Mouse (Mus musculus) embryonic facial prominence, embryonic 12.5 days (tissue): ENCODE measurements around the gene Olfr419. TPM values are rescaled to one million over a fixed set of nuclear protein-coding genes. Genes with fewer than 3 reads are reported as not detected.

ENCODE experiments used
- ATAC-seq: fragments of 200-750 bp; cut with Nextera tagmentation; 2 replicates; pipeline ENCODE4 v1.8.0; 2017; ENCODE audit not compliant: insufficient number of reproducible peaks, insufficient read depth, low FRiP score, low TSS enrichment
- H3K27ac ChIP-seq: fragments of 300-500 bp; sonication (generic); 2 replicates; pipeline ENCODE4 v1.5.1; 2016; ENCODE audit warnings: mild to moderate bottlenecking
- H3K27me3 ChIP-seq: fragments of 300-500 bp; sonication (generic); 2 replicates; pipeline ENCODE4 v1.6.1; 2016; ENCODE audit warnings: mild to moderate bottlenecking, moderate library complexity
- H3K36me3 ChIP-seq: fragments of 300-500 bp; sonication (generic); 2 replicates; pipeline ENCODE4 v1.6.1; 2016; ENCODE audit warnings: mild to moderate bottlenecking
- H3K4me1 ChIP-seq: fragments of 300-500 bp; sonication (generic); 2 replicates; pipeline ENCODE4 v1.6.1; 2016
- H3K4me2 ChIP-seq: fragments of 300-500 bp; sonication (generic); replicated peaks from 2 replicates; pipeline ENCODE4 v1.6.1; 2016; ENCODE audit warnings: mild to moderate bottlenecking, moderate library complexity
- H3K4me3 ChIP-seq: fragments of 300-500 bp; sonication (generic); 2 replicates; pipeline ENCODE4 v1.5.1; 2016; ENCODE audit warnings: mild to moderate bottlenecking
- H3K9ac ChIP-seq: fragments of 300-500 bp; sonication (generic); 2 replicates; pipeline ENCODE4 v1.6.1; 2016; ENCODE audit warnings: mild to moderate bottlenecking, moderate library complexity
- H3K9me3 ChIP-seq: fragments of 300-500 bp; sonication (generic); 2 replicates; pipeline ENCODE4 v1.6.1; 2016; ENCODE audit warnings: mild to moderate bottlenecking, moderate library complexity
- WGBS: fragments of 180-500 bp; shearing (Covaris S2); methylation state at CpG from one replicate; pipeline ENCODE4 v1.1.7; 2016; 5-methylcytosine and 5-hydroxymethylcytosine counted together
- polyA plus RNA-seq: library from polyadenylated mRNA; unstranded; fragments of >200 nt; fragmentation: Nextera tagmentation; extraction: Ambion mirVana; gene quantifications from 2 replicates; pipeline ENCODE4 v1.2.1, GENCODE M21; 2016

The Olfr419 gene
- polyA plus RNA-seq, 1 experiment from 2014 or later = not detected

GRCm38 (mm10) chr1:174204699-174205098 lies 47.2 kb downstream of the Olfr419 start:
- Histone ChIP-seq H3K27ac (no peak overlapping the region), H3K4me1 (no peaks in the 10 kb centered on the region), H3K27me3 (no peaks in the 10 kb centered on the region), H3K4me3 (no peak overlapping the region), H3K9ac (no peak overlapping the region), H3K36me3 (no peaks in the 10 kb centered on the region), H3K4me2 (no peak overlapping the region), H3K9me3 (no peaks in the 10 kb centered on the region)
- 75% methylated on average over 7 of the region's 7 CpGs for WGBS
- no peak for ATAC-seq

Other genes with a start within 250 kb of the Olfr419 start
- gene Ifi205, start 220.3 kb downstream of the Olfr419 start, polyA plus RNA-seq = not detected in 2 replicates
- 0.06 and 0.09 TPM in 2 replicates for gene Olfr433, start 211.4 kb downstream of the Olfr419 start, polyA plus RNA-seq
- gene Olfr432, start 202.9 kb downstream of the Olfr419 start, polyA plus RNA-seq = not detected in 2 replicates
- gene Olfr430, start 185.5 kb downstream of the Olfr419 start, polyA plus RNA-seq = 0.09 TPM in 1 of 2 replicates, not detected in the other
- gene Olfr429, start 167.7 kb downstream of the Olfr419 start, polyA plus RNA-seq = not detected in 2 replicates
- gene Olfr427, start 155.2 kb downstream of the Olfr419 start, polyA plus RNA-seq = not detected in 2 replicates
- 0.22 and 0.79 TPM in 2 replicates for gene Olfr231, start 130.9 kb downstream of the Olfr419 start, polyA plus RNA-seq
- gene Olfr424, start 120.5 kb downstream of the Olfr419 start, polyA plus RNA-seq = not detected in 2 replicates
- gene Olfr420, start 96.4 kb downstream of the Olfr419 start, polyA plus RNA-seq = 0.08 TPM in 1 of 2 replicates, not detected in the other
- gene Spta1, start 79.3 kb downstream of the Olfr419 start, polyA plus RNA-seq = 0.93 and 1.3 TPM in 2 replicates
- gene Mptx1, start 78.5 kb upstream of the Olfr419 start, polyA plus RNA-seq = not detected in 2 replicates
- not detected in 2 replicates for gene Olfr417, start 113.1 kb upstream of the Olfr419 start, polyA plus RNA-seq
- not detected in 2 replicates for gene Olfr248, start 139.0 kb upstream of the Olfr419 start, polyA plus RNA-seq
- gene Olfr414, start 172.0 kb upstream of the Olfr419 start, polyA plus RNA-seq = not detected in 2 replicates
- not detected in 2 replicates for gene Olfr220, start 190.0 kb upstream of the Olfr419 start, polyA plus RNA-seq
- 3.1 and 3.4 TPM in 2 replicates for gene Fmn2, start 249.8 kb upstream of the Olfr419 start, polyA plus RNA-seq